Mouse (Mus musculus) testis, adult 2 months (tissue): ENCODE measurements around the gene Rps10. TPM values are rescaled to one million over a fixed set of nuclear protein-coding genes. Genes with fewer than 3 reads are reported as not detected.

ENCODE experiments used
- H3K27ac ChIP-seq: fragments of 200-500 bp; 2 replicates; pipeline ENCODE4 v1.5.1; 2012; ENCODE audit warnings: low read depth, low read length; ENCODE audit not compliant: control insufficient read depth, insufficient read depth
- H3K27me3 ChIP-seq: fragments of 200-500 bp; 2 replicates; pipeline ENCODE4 v1.6.1; 2012; ENCODE audit warnings: mild to moderate bottlenecking, low read length, moderate library complexity; ENCODE audit not compliant: control insufficient read depth, insufficient read depth
- H3K36me3 ChIP-seq: fragments of 200-500 bp; 2 replicates; pipeline ENCODE4 v1.6.1; 2012; ENCODE audit warnings: mild to moderate bottlenecking, low read length; ENCODE audit not compliant: control insufficient read depth, insufficient read depth
- H3K4me1 ChIP-seq: fragments of 200-500 bp; 2 replicates; pipeline ENCODE4 v1.6.1; 2012; ENCODE audit warnings: low read length; ENCODE audit not compliant: control insufficient read depth, insufficient read depth
- H3K4me3 ChIP-seq: fragments of 200-500 bp; 2 replicates; pipeline ENCODE4 v1.5.1; 2012; ENCODE audit warnings: low read depth, mild to moderate bottlenecking, low read length, moderate library complexity, mixed read lengths; ENCODE audit not compliant: control insufficient read depth
- CTCF ChIP-seq: fragments of 200-500 bp; IDR thresholded peaks from 2 replicates; pipeline ENCODE4 v1.5.1; 2012; ENCODE audit warnings: low read depth, mild to moderate bottlenecking, inconsistent platforms, low read length, moderate library complexity; ENCODE audit not compliant: control insufficient read depth, insufficient read depth, insufficient replicate concordance
- POLR2A ChIP-seq: fragments of 200-500 bp; IDR thresholded peaks from 2 replicates; pipeline ENCODE4 v1.6.1; 2012; ENCODE audit warnings: low read depth, mild to moderate bottlenecking, inconsistent platforms, low read length, moderate library complexity; ENCODE audit not compliant: control insufficient read depth
- polyA plus RNA-seq: library from polyadenylated mRNA; depleted of rRNA; stranded (reverse); fragments of >200 nt; gene quantifications from 2 replicates; pipeline ENCODE4 v1.2.3, GENCODE M21; 2012

Rps10 gene
- polyA plus RNA-seq, 1 experiment = 262 TPM

DNA sequence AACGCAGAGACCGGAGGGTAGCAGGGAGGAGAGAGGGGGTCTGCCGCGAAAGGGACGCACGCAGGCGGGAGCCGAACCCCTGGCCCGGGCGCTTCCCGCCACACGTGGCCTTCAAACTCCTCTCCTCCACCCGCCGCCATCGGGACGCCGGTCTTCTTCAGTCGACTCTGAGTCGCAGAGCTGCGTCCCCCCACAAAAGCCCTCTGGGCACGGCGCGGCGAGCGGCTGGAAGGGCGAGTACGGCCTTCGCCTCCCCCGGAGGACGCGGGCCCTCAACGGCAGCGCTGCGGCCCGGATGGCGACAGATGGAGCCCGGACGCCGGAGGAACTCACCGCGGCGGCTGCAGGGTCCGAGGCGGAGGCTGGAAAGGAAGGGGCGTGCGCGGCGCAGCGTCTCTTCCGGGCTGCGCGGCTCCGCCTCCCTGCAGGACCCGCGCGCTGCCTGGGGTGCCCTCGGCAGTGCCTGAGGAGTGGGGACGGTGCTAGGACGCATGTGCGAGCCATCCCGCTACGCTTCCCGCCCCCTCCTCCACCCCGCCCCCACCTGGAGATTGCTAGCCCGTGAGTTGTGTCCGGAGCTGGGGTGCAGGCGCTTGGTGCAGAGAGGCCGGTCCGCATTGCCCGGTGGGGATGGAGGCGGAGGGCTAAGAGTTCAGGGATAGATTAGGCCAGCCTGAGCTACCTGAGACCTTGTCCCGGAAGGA is 1.4 kb downstream of the Rps10 start, which contains the start of gene RPS10-NUDT3:
TSS of gene RPS10-NUDT3 (minus strand) at position 352 of the 704 bp plus-strand sequence.
- Histone ChIP-seq H3K4me3 (peak within 1 kb of the TSS; percentile 93), H3K4me1 (peaks cover 9% of the 10 kb centered on the region), H3K27ac (peak within 1 kb of the TSS; percentile 81), H3K27me3 (no peaks in the 10 kb centered on the region), H3K36me3 (peaks cover 5% of the 10 kb centered on the region)
- TF ChIP-seq POLR2A (peak; percentile 88), CTCF (no peak)

DNA sequence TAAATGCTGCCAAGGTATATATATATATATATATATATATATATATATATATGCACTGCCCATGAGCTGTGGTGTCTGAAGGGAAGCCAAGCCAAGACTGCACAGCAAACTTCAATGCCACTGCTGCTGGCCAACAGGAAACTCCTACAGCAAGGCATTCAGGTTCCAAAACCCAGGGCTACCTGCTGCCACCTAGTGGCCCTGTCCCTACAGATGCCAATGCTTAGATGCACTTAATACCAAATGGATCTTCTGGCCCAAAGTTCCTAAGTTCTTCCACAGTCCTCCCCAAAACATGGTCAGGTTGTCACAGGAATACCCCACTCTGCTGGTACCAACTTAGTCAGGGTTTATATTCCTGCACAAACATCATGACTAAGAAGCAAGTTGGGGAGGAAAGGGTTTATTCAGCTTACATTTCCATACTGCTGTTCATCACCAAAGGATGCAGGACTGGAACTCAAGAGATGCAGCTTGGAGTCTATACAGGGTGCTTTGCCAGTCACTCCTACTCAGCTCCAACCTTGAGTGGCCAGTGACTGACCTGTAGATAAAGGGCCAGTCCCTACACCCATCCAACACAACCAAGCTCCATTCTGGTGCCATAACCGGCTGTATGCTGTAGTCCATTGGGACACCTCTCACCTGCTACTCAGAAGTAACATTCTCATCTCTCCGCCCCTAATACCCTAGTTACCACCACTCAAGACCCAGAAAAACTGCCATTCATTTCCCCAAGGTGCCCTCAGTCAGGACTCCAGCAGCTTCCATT is 7.0 kb downstream of the Rps10 start:
- H3K27me3 ChIP-seq = no peaks in the 10 kb centered on the region
- H3K36me3 ChIP-seq = peaks cover 5% of the 10 kb centered on the region
- H3K27ac ChIP-seq = no peak overlapping the region
- TF ChIP-seq POLR2A (no peak), CTCF (peak; percentile 63; the same call in 1 of the 2 replicates)
- peaks cover 2% of the 10 kb centered on the region for H3K4me1 ChIP-seq
- H3K4me3 ChIP-seq = no peak overlapping the region

- Histone ChIP-seq H3K4me3 (no peak overlapping the region), H3K4me1 (peaks cover 5% of the 10 kb centered on the region), H3K27ac (no peak overlapping the region), H3K27me3 (no peaks in the 10 kb centered on the region), H3K36me3 (peaks cover 5% of the 10 kb centered on the region)
- TF ChIP-seq POLR2A = no peak
- no peak for TF ChIP-seq CTCF
Measured at GRCm38 (mm10) chr17:27628376-27628775, 8.1 kb downstream of the Rps10 start.

DNA sequence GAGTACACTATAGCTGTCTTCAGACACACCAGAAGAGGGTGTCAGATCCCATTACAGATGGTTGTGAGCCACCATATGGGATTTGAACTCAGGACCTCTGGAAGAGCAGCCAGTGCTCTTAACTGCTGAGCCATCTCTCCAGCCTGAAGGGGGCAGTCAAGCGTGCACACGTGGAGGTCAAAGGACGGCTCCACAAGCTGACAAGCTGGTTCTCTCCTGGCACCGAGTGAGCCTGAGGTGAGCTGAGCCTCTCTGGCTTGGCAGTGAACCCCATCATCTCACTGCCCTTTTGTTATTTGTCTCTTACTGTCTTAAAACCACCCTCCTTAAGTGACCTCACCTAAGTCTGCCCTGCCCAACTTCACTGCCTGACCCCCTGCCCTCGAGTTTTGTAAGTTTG is 9.0 kb downstream of the Rps10 start:
- peaks cover 5% of the 10 kb centered on the region for H3K36me3 ChIP-seq
- H3K27me3 ChIP-seq = no peaks in the 10 kb centered on the region
- peaks cover 5% of the 10 kb centered on the region for H3K4me1 ChIP-seq
- H3K27ac ChIP-seq = no peak overlapping the region
- TF ChIP-seq CTCF = peak; percentile 8; the same call in 1 of the 2 replicates
- TF ChIP-seq POLR2A = no peak
- no peak overlapping the region for H3K4me3 ChIP-seq

DNA sequence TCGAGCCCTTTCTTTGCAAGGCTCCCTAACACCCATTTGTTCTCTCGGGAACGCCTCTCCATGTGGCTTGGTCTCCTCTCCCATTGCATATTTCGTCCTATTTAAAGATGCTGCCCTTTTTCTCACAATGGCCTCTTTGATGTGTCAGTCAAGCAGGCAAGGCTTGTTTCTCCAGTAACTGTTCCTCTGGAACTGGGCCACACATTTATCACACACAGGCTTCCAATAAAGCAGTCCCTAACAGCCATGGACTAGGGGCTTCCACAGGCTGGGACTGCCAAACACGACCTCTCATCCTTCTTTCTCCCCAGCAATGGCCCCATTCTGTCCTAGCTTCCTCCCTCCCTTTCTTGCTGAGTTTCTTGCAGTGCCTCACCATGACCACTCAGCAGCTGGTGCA is 9.8 kb downstream of the Rps10 start:
- peaks cover 5% of the 10 kb centered on the region for H3K4me1 ChIP-seq
- H3K4me3 ChIP-seq = no peak overlapping the region
- H3K27me3 ChIP-seq = no peaks in the 10 kb centered on the region
- no peak for TF ChIP-seq POLR2A
- no peak for TF ChIP-seq CTCF
- peaks cover 5% of the 10 kb centered on the region for H3K36me3 ChIP-seq
- no peak overlapping the region for H3K27ac ChIP-seq

DNA sequence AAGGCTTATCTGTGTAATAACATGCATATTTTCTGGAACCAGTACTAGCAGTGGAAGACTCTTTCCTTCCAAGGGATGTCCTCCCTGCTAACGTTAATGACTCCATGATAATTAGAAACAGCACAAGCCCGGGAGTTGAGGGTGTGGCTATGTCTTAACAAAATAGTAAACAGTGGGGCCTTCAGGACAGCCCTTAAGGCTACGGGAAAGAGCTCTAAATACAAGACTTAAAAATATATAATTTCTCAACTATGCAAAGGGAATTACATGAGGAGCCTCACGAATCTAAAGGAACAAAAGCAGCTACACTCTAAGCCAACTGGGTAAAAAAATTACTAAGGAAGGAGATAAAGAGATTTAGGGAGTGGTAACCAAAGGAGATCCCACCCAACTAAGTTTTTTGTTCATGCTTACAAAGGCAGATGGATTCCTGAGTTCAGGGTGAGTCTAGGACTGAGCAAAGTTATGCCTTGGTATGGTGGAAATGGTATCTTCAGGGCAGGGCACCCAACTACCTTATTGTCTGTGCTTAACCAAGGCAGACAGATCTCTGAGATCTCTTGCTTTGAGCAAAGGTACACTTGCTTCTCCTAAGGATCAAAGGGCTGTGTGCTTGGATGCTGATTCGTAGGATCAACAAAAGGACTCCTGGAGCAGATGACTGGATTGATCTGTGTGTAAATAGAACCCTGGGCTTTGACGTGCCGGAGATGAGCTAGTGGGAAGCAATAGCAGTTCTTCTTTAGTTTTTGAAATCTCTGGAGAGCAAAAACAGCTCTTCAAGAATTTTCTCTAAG is 10.8 kb downstream of the Rps10 start:
- H3K27ac ChIP-seq = no peak overlapping the region
- peaks cover 4% of the 10 kb centered on the region for H3K36me3 ChIP-seq
- TF ChIP-seq POLR2A (no peak), CTCF (no peak)
- H3K4me1 ChIP-seq = peaks cover 8% of the 10 kb centered on the region
- H3K27me3 ChIP-seq = no peaks in the 10 kb centered on the region
- no peak overlapping the region for H3K4me3 ChIP-seq
